Mouse (Mus musculus) small intestine, adult 2 months (tissue): ENCODE data around the gene Gna11. TPM values are rescaled to one million over a fixed set of nuclear protein-coding genes. Genes with fewer than 3 reads are reported as not detected.

ENCODE experiments used
- H3K27ac ChIP-seq: fragments of 200-500 bp; 2 replicates; pipeline ENCODE4 v1.5.1; 2012; ENCODE audit warnings: low read depth, low read length, control low read depth, inconsistent platforms; ENCODE audit not compliant: insufficient read depth
- H3K27me3 ChIP-seq: fragments of 200-500 bp; 2 replicates; pipeline ENCODE4 v1.6.1; 2012; ENCODE audit warnings: mild to moderate bottlenecking, moderate library complexity, low read length, inconsistent platforms; ENCODE audit not compliant: control insufficient read depth, insufficient read depth
- H3K36me3 ChIP-seq: fragments of 200-500 bp; 2 replicates; pipeline ENCODE4 v1.6.1; 2012; ENCODE audit warnings: mild to moderate bottlenecking, low read length, control low read depth, inconsistent platforms; ENCODE audit not compliant: control insufficient read depth, insufficient read depth
- H3K4me1 ChIP-seq: fragments of 200-500 bp; 2 replicates; pipeline ENCODE4 v1.6.1; 2012; ENCODE audit warnings: low read length, inconsistent platforms, mixed read lengths; ENCODE audit not compliant: control insufficient read depth, insufficient read depth, insufficient read length
- H3K4me3 ChIP-seq: fragments of 200-500 bp; 2 replicates; pipeline ENCODE4 v1.5.1; 2012; ENCODE audit warnings: low read depth, mild to moderate bottlenecking, control low read depth, inconsistent platforms, low read length, moderate library complexity
- CTCF ChIP-seq: fragments of 200-500 bp; IDR thresholded peaks from 2 replicates; pipeline ENCODE4 v1.5.1; 2012; ENCODE audit warnings: low read depth, mild to moderate bottlenecking, control low read depth, inconsistent platforms, low read length, moderate library complexity, mixed read lengths; ENCODE audit not compliant: insufficient replicate concordance, insufficient read length; ENCODE audit errors: extremely low read depth
- POLR2A ChIP-seq: fragments of 200-500 bp; IDR thresholded peaks from 2 replicates; pipeline ENCODE4 v1.6.1; 2012; ENCODE audit warnings: low read depth, mild to moderate bottlenecking, control low read depth, inconsistent platforms, low read length, moderate library complexity
- WGBS: fragments of 180-500 bp; shearing (Covaris S2); methylation state at CpG from one replicate; pipeline ENCODE4 v1.1.7; 2018; 5-methylcytosine and 5-hydroxymethylcytosine counted together
- polyA plus RNA-seq: library from polyadenylated mRNA; depleted of rRNA; stranded (reverse); fragments of >200 nt; gene quantifications from 2 replicates; pipeline ENCODE4 v1.2.3, GENCODE M21; 2012; rRNA removed

Gene Gna11
- polyA plus RNA-seq, 1 experiment, result 828 TPM

DNA sequence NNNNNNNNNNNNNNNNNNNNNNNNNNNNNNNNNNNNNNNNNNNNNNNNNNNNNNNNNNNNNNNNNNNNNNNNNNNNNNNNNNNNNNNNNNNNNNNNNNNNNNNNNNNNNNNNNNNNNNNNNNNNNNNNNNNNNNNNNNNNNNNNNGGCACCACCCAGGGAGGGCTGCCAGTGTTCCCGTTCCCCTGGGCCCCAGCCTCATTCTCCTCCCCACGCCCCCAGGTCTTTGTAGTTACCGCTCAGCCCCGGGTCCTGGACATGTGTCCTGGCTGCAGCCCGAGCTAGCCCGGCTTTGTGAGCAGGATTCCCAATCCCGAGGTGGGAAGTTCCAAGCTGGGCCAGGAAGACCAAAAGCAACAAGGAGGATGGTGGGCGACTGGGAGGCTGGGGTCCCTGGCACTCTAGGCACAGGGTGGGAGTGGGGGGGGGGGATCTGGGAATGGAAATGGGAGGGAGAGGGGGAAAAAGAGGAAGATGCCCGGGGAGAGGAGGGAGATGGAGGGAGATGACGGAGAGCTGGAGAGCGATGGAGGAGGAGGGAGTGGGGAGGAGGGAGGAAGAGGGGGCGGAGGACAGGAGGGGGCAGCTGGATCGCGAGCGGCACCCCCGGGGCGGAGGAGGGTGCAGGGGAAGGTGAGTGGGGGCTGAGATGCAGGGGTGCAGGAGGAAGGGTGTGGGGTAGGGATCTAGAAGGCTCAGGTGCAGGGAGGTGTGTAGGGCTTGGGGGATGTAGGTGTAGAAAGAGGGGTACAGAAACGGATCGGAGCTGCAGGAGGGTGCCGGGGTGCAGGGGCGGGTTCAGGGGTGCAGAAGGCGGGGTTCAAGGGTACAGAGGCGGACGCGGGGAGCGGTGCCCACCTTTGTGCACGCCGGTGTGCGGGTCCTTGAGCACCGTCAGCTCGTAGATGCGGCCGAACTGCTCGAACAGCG, 63.1 kb downstream of the Gna11 start:
- Histone ChIP-seq H3K36me3 (peaks cover 4% of the 10 kb centered on the region; the same call in 1 of the 2 replicates), H3K27ac (no peak overlapping the region), H3K27me3 (peaks cover 26% of the 10 kb centered on the region), H3K4me3 (peak overlapping the region; percentile 65), H3K4me1 (peaks cover 8% of the 10 kb centered on the region; the same call in 1 of the 2 replicates)
- TF ChIP-seq CTCF (no peak), POLR2A (no peak)
- WGBS, result 5% methylated on average over 35 of the region's 35 CpGs

Other genes with a start within 250 kb of the Gna11 start
- gene Cactin, start 224.1 kb downstream of the Gna11 start, polyA plus RNA-seq, result 16.6 and 29.2 TPM in 2 replicates
- 10.0 and 10.2 TPM in 2 replicates for gene Tbxa2r, start 216.5 kb downstream of the Gna11 start, polyA plus RNA-seq
- 0.67 and 1.2 TPM in 2 replicates for gene Gipc3, start 201.9 kb downstream of the Gna11 start, polyA plus RNA-seq
- gene Hmg20b, start 194.7 kb downstream of the Gna11 start, polyA plus RNA-seq, result 86.8 and 196 TPM in 2 replicates
- 14.6 and 22.7 TPM in 2 replicates for gene Mfsd12, start 187.7 kb downstream of the Gna11 start, polyA plus RNA-seq
- 7.4 and 20.5 TPM in 2 replicates for gene 4930404N11Rik, start 179.4 kb downstream of the Gna11 start, polyA plus RNA-seq
- gene Fzr1, start 166.7 kb downstream of the Gna11 start, polyA plus RNA-seq, result 70.5 and 132 TPM in 2 replicates
- gene Dohh, start 160.8 kb downstream of the Gna11 start, polyA plus RNA-seq, result 86.8 and 113 TPM in 2 replicates
- gene Gm48551, start 160.7 kb downstream of the Gna11 start, polyA plus RNA-seq, result 1.8 and 4.8 TPM in 2 replicates
- gene Gm48552, start 156.2 kb downstream of the Gna11 start, polyA plus RNA-seq, result 2.9 and 5.0 TPM in 2 replicates
- 2,702 and 6,898 TPM in 2 replicates for gene Smim24, start 152.1 kb downstream of the Gna11 start, polyA plus RNA-seq
- gene Nfic, start 89.6 kb downstream of the Gna11 start, polyA plus RNA-seq, result 15.5 and 19.4 TPM in 2 replicates
- gene Celf5, start 62.5 kb downstream of the Gna11 start, polyA plus RNA-seq, result 1.1 and 3.3 TPM in 2 replicates
- 196 and 354 TPM in 2 replicates for gene Ncln, start 48.8 kb downstream of the Gna11 start, polyA plus RNA-seq
- gene S1pr4, start 45.1 kb downstream of the Gna11 start, polyA plus RNA-seq, result 4.0 and 5.6 TPM in 2 replicates
- 1.5 and 3.0 TPM in 2 replicates for gene Gna15, start 21.0 kb downstream of the Gna11 start, polyA plus RNA-seq
- gene Aes, start 14.3 kb upstream of the Gna11 start, polyA plus RNA-seq, result 1,054 and 3,003 TPM in 2 replicates
- gene Tle2, start 29.4 kb upstream of the Gna11 start, polyA plus RNA-seq, result 17.8 and 20.4 TPM in 2 replicates
- 7.3 and 34.4 TPM in 2 replicates for gene Tle6, start 55.9 kb upstream of the Gna11 start, polyA plus RNA-seq
- gene BC025920, start 61.1 kb upstream of the Gna11 start, polyA plus RNA-seq, result 0.33 and 0.58 TPM in 2 replicates
- gene Sirt6, start 82.6 kb upstream of the Gna11 start, polyA plus RNA-seq, result 16.4 and 34.7 TPM in 2 replicates
- gene Ankrd24, start 83.3 kb upstream of the Gna11 start, polyA plus RNA-seq, result 11.3 and 24.2 TPM in 2 replicates
- gene Gm10778, start 103.9 kb upstream of the Gna11 start, polyA plus RNA-seq, result 0.04 and 0.08 TPM in 2 replicates
- gene Zfp433, start 159.6 kb upstream of the Gna11 start, polyA plus RNA-seq, result 0.05 TPM in 1 of 2 replicates, not detected in the other
- not detected in 2 replicates for gene Gm3055, start 226.0 kb upstream of the Gna11 start, polyA plus RNA-seq